Mouse (Mus musculus): ENCODE measurements around the gene Arhgap25.
"Not testable (repeated sequence)": the region's sequence is repeated elsewhere in the genome, so short reads cannot be mapped to it uniquely, and the experiment has no call there.

The Arhgap25 gene

DNA sequence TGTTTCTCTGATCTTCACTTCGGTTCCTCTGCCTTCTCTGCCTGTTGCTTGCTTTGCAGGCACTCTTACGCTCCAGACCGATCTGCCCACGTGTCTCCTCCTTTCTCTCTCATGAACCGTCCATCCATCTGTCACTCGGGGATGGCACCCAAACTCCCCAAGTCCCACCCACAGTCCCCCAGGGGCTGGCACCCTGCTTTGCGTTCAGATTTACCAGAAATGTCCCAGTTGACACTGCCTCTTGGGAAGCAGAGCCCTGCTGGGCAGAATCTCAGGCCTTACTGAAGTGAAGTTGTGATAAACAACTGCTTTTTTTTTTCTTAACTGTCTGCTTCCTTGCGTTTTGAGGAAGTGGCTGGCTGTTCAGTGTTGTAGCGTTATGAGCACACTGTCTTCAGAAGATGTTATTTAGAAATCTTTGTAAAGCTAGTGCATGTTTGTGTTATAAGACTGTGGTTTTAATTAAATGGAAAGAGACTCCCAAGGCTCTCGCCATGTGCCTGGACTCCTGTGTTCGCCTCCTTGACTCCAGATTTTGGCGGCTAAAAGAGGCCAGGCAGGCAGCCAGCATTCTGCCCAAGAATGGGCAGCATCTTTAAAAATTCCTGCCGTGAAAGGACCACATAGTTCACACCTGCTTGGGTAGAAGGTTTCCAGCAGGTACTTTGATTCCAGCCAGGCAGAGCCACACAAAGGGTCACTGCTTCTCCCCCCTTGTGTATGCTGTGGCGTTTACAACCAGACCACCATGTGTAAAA lies at the start of gene Arhgap25:
Arhgap25 (minus strand) TSS at position 307 of the 758 bp plus-strand sequence.
- no peak for DNase-seq

DNA sequence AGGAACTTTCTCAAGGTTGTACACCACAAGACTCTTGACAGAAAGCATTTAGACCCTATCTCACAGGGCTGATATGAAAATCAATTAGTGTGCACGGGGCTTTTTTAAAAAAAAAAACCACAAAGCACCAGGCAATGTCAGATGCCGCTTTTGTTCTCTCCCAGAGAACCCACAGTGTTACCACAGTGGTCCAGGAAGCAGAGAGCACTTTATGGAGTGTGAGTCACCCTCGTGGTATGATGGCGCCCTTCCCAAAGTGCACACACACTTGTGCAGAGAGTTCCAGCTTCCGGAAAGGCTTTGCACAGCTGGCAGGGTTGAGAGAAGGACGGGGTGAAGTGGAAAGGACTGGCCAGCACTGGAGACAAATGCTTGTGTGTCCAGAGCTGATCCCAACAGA lies 49.4 kb upstream of the Arhgap25 start:
- DNase-seq, result no peak

DNA sequence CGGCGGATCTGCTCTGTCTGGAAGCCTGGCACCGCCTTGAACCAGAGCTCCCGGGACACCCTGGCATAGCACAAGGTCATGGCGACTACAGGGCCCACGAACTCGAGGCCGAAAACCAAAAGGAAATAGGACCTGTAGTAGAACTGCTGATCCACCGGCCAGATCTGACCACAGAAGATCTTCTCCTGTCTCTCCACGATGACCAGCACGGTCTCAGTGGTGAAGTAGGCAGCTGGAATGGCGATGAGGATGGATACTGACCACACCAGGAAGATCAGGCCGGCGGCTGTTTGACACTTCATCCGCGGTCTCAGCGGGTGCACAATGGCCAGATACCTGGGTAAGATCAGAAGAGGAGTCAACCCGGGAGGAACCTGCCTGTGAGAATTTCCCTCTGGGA lies 48.5 kb upstream of the Arhgap25 start:
- no peak for DNase-seq

DNA sequence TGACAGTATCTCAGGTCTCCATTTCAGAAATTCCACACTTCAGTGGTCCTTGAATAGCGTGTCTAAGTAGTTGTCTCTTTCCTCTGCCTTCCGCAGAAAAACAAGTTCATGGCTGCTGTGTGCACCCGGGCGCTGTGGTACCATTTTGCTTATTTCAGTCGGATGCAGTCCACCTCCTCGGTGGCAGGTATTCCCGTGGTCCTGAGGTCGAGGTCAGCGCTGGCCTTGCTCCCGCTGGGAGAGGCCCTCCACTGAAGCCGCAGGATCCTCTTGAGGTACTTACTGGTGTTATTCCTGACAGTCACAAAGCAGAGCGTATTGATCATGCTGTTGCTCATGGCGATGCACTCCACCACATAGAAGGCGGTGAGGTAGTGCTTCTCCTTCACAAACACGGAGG lies 48.0 kb upstream of the Arhgap25 start:
- no peak for DNase-seq

DNA sequence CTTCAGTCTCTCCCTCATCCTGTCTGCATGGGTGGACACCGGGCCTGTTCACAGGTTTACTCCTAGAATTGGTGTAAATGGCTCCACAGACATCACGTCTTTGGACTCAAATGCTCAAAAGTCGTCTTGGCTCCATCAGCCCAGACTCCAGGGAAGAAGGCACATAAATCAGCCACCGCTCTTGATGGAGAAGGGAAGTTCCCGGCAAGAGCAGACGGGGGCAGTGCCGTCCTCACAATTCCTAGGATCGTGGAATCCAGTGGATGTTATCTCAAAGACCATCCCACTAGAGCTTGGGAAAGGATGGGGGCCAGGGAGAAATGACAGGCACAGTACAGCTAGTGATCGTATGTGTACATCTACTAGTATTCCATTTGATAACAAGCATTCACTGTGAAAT lies 45.2 kb upstream of the Arhgap25 start:
- DNase-seq, result no peak

DNA sequence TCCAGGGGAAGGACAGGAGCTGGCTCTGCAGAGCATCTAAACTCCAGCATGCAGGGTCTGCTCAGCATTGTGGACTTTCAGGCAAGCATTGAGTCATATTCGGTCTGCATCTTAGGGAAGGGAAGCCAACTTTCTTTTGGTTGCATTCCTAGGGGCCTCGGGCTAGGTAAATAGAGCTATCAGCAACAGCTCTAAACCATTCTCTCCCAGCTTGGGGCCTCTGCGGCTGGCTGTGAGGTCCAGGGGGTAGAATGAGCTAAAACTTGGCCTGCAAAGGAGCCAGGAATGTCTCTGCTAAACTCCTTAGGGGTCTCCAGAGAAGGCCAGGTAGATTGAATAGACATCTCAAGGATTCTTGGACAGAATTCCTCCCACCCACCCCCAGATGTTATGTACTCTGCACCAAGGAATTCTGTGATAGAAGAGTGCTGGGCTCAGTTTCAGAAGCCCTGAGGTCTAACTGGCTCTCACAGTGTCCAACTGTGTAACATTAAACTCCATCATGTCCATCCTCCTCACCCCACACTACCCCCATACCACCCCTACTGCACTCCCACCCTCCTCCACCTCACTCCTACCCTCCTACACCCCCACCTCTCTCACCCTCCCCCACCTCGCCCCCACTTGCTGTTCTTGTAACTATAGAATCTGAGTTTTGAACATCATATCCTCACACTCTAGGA lies 43.7 kb upstream of the Arhgap25 start:
- no peak for DNase-seq

DNA sequence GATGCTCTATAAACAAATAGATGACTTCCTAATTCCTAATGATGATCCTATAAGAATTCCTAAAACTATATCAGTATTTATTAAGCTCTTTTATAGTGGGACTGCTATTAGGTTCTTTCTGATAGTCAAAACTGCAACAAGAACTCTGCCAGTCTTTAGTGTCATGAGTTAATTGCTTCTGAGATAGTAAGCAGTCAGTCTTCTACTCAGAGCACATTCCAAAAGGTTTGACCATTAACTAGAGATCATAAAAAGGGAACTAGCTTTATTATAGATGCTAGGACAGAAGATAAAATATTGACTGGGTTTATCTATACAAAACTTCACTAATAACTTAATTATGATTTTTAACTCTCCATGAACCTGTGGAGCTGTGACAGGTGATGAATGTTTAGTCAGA lies 38.8 kb upstream of the Arhgap25 start:
- DNase-seq, result not testable (repeated sequence)

DNA sequence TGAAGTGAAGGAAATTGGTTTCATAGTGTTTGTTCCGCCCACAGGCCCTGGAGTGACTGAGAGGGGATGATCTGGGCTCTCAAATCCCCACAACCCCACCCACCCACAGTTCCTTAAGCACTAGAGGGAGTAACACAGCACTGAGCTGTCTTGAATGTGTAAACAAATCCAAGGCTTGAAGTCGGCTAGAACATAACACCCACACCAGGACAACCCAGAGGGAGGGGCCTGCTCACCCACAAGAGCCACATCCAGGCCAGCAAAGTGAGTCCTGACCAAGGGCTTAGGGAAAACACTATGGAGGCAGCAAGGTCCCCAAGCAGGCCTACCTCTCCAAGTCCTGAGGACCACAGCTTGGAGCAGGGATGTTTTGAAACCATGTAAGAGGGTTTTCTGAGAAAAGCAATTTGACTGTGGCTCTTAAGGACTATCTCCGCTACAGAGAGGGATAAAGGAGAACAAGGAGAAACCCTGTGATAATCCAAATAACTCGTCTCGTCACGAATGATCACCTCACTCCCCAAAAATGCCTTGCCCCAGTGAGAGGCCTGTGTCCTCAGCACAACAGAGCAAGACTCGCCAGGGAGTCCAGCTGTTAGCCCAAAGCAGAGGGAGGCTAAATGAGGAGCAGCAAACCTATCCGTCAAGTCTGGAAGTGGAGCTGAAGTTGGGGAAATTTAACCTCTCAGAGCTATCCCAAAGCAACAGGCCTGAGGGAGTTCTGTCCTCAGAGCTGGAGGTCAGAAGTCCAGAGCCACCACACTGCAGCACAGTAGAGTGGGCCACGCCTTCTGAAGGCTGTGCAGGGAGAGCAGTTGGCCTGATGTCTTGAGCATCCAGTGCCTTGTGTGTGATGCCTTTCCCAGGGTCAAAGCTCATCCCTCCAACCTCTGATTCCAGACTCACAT lies 34.9 kb upstream of the Arhgap25 start:
- no peak for DNase-seq

DNA sequence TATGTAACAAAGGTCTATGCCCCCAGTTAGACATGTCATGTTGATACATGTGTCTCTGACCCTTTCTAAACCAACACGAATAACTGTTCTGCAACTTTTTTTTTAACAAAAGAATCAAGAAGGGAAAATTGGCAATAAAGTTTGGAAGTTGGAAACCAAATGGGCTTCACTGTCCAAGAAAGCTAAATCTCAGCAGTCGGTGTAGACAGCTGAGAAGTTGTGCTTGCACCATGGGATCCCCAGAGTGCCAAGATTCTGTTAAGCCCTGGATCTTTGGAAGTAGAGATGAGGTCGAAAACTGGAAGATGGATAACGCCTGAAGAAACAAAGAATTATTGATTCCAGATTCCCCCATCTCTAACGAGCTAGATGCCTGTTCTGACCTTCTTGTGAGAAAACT lies 32.1 kb upstream of the Arhgap25 start:
- no peak for DNase-seq

DNA sequence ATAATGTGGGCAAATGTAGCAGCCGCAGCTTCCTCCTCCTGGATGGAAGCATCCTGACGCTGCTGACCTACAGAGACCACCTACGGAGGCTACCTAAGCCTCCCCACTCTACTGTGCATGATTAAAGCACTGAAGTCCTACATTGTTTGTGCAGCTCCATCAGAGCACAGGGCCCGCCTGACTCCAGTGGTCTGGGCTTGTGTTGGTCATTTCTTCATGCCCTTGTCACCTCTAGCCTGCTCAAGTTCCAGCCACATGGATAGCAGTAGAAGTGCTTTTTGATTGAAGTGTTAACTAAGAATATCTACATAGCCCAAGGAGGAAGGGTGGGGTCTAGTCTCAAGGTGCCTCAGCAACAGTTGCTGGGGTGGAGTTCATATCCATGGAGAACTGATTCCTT lies 31.3 kb upstream of the Arhgap25 start:
- no peak for DNase-seq

DNA sequence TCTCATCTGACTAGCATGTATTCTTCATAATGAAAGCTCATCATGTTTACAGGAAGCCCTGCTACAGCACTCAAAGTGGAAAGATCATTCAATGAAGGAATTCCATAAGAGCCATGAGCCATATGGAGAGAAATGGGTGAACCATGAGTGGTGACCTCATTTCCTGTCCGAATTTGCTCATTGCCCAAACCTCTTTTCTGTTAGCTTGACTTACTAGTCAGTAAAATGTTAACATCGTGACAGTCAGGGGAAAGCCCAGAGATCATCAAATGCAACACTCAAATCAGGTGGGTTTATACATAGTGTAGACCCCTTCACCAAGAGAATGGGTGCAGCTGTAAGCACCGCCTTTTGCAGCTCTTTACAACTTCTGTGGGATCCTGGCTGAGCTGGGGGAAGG lies 20.7 kb upstream of the Arhgap25 start:
- DNase-seq, result no peak

DNA sequence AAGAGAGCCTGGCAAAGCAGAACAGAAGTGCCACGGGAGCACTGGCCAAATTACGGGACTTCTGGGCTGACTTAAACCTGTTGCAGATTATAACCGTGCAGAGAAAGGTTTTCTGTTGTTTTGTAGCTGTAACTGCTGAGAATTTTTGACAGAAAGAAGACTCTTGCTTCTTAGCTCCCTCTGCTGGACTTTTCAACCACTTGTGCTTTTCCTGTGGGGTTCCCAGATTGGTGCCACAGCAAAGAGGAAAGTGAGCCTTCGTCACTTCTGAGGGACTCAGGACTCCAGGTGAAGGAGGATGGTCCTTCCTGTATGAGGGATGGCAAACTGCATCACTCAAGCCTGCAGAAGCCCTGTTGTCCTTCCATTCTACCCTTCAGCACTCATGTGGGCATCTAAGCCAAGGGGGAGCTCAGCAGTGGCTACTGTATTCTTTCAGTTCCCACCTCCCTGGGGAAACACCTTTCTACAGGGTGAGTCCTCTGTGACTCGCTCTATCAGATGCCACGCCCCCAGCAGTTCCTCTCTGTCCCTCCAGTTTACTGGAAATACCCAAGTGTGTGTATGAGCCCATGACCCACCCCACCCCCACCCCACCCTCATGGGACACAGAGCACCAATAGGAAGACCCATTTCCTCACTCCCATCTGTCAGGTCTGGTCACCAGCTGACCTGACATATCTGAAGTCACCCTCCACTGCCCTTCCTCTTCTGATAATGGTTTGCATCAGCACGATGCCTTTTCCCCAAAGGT lies 19.2 kb upstream of the Arhgap25 start:
- no peak for DNase-seq

DNA sequence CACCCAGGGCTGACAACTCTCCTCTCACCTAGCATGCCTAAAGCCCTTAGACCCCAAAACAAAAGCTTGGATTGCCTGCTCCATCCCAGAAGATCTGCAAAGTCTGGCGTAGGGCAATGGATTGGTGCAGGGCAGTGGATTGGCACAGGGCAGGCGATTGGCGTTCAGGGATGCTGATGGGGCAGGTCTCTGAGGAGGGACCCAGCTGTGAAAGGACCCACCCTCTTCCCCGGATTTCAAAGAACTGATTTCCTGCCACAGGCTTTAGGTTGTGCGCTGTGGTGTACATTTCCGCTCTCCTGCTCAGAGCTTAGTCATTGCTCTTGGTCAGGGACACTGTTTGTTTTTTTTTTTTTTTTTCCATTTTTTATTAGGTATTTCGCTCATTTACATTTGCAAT lies 14.8 kb upstream of the Arhgap25 start:
- DNase-seq, result no peak

DNA sequence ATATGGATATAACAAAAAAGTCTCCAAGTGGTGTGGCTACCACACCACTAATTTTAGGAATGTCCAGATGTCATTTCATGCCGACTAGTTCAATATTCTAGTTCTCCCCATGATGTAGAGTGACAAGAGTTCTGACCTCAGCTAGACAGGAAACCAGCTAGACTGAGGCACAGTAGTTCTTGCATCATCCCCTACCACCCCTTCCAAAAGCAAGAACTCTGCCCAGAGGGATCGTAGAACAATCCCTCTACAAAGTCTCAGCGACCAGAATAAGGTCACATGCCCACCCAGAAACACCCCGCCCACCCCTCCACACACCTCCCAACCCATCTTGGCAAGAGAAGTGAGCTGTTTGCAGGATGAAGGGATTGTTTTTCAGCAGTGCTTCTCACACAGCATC lies 14.4 kb upstream of the Arhgap25 start:
- no peak for DNase-seq

DNA sequence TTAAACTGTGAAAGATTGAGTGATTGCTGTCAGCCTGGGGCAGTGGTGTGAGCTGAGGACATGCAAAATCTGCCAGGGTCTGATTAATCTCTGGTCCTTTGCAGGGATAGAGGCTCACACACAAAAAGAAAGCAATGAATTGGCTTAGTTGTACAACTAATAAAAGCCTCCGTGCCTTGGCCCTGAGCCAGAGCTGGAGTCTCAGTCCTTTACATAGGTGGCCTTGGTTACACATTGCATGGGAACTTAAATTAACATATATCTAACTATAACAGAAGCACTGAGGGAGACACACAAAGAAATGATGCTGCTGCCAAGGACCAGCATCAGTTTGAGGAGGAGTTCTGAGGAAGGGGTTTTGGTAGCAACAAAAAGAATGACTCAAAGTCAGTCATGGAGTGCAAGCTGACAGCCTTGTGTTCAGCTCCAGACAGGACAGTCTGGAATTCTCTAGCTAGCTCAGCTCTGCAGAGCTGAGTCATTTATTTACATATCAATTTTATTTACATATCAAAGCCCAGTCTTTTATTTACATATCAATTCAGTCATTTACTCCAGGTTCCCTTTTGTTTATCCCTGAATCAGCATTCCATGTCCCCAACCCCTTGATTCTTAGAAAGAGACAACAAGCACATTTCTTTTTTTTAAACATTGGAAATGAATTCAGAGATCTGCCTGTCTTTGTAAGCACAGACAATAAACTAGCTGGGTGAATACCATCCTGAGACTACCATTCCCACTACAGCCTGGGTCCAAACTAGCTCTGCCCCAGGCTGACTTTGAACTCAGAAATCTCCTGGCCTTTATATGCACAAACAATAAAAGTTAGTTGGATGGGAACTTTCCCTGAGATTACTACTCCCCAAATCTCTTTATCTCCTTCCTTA lies 12.5 kb upstream of the Arhgap25 start:
- no peak for DNase-seq

DNA sequence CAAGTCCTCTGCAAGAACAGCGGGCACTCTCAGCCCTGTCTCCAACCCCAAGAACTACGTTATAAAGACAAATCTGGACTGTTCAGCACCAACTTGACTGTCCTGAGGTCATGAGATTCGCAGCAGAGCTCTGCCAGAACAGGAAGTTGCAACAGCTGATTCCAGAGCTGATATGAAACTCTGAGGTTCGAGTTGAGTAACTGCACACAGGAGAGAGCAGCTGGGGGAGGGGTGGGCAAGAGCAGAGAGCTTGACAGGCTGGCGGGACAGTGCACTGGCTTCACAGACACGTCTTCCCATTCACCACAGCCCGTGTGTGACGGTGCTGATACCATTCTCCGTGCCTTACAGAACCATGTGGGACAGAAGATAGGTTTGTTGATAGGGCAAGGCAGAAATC lies 9.0 kb upstream of the Arhgap25 start:
- DNase-seq, result no peak

DNA sequence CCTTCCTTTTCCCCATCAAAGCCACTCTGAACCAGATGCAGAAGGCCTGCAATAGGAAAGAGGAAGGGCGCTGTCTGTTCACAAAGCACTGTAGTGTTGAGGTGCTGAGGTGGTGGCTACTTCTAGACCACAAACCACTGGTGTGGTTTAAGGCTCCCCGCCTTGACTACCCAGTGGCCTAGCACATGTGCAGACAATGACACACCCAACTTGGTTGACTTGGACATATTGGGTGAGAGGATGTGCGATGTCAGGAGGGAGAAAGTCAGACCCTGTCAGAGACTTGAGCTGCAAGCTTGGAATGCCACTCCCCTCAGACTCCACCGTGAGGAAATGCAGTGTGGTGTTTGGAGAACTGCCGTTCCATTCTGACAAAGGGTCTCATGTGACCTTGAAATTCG lies 8.1 kb upstream of the Arhgap25 start:
- DNase-seq, result no peak

DNA sequence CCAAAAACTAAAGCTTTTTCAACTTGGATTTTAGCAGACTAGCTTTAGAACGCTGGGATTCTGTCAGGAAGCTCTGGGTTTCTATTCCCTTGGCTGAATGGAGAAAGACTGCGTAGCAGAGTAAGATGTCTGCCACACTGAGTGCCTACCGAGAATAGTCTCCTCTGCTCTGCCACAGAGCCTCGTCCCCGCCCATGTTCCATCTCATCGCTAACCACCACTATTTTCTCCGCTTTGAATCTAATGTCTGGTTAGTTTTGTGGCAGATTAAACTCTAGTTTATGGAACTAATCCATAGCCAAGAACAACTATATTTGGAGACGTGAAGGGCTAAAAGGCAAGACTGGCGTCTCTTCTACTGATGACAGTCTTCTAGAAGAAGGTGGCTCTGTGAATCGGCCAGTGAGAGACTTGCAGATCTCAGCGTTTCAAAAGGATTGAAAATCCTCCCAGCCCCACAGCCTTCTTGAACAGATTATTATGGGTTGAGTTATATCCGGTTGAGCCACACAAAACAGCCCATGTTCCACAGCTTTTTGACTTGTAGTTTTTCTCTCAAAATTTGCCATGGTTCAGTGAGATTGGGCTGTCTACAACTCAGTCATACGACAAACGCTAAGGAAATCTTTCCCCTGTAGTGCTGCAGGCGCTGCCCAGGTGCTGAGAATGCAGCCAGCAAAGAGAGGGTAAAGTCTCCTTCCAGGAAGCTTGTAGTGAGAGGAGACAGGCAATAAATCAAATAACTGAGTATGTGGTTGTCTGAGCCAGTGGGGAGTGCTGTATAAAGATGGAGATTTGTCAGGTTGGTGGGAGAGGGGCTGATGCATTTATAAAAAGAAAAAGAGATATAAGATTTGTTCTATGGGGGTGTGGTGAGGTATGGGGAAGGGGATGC lies 5.6 kb upstream of the Arhgap25 start:
- no peak for DNase-seq

DNA sequence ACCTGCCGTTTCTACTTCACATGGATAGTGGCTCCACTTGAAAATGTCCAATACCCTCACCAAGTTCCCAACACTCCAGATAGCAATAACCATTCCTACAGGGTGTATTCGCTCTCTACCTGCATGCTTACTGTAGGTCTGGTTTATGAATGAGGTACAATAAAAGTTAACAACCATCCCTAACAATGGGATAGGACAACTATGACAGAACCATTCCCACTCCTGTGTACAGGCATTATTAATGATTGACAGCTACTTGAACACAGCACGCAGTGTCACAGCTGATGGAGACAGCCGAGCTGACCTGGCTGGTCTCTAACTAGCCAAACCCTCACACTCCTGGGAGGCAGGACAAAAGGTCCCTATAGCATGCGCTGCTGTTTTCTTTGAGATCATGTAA lies 4.6 kb upstream of the Arhgap25 start:
- DNase-seq, result no peak

DNA sequence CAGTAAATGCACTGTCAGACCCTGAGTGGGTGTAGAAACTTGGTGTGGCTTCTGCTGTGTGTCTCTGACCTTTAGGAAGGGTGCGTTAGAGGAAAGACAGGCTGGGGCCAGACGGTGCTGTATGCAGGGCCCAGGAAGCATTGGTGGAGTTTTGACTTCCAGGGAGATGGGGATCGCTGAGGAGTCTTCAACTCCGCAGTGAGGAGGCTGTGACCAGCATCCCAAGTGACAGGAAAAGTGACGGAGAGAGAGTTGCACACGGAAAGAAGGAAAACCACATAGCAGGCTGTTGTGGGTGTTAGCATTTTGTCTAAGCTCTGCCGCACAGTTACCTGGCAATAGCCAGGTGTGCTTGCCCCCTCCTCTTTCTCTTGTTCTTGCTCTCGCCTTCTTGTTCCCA lies 3.2 kb upstream of the Arhgap25 start:
- no peak for DNase-seq

DNA sequence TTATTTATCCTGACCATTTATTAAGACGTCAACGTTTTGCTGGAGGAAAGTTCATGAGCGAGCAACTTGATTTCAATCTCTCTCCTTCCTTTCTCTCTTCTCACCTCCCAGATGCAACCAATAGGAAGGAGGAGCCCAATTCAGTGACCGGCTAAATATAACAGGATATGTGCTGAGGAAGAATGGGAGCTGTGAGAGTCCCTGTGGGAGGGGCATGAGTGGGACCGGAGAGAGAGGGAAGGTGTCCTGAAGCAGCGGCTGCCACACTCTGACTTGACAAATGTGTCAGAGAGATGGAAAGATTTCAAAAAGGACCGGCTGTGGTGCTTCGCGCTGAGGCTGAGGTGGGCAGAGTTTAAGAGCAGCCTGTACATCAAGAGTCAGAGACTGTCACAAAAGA lies 2.6 kb upstream of the Arhgap25 start:
- no peak for DNase-seq
